Mouse (Mus musculus) heart, postnatal 0 days (tissue): Measurements from ENCODE around the gene Gm28635. TPM values are rescaled to one million over a fixed set of nuclear protein-coding genes. Genes with fewer than 3 reads are reported as not detected.

ENCODE experiments used
- ATAC-seq: fragments of 200-750 bp; cut with Nextera tagmentation; 2 replicates; pipeline ENCODE4 v1.8.0; 2017; ENCODE audit warnings: low read depth, moderate number of reproducible peaks, moderate library complexity; ENCODE audit not compliant: insufficient read depth
- DNase-seq: peaks from one replicate; pipeline ENCODE4 v3.0.0-alpha.2; 2016; ENCODE audit warnings: low spot score
- H3K27ac ChIP-seq: fragments of 300-500 bp; sonication (generic); 2 replicates; pipeline ENCODE4 v1.5.1; 2014; ENCODE audit warnings: low read depth, mild to moderate bottlenecking
- H3K27me3 ChIP-seq: fragments of 300-500 bp; sonication (generic); 2 replicates; pipeline ENCODE4 v1.6.1; 2014; ENCODE audit warnings: low read length, mixed read lengths; ENCODE audit not compliant: control insufficient read depth, insufficient read depth
- H3K36me3 ChIP-seq: fragments of 300-500 bp; sonication (generic); replicated peaks from 2 replicates; pipeline ENCODE4 v1.6.1; 2014; ENCODE audit warnings: low read length, mixed read lengths; ENCODE audit not compliant: control insufficient read depth, insufficient read depth
- H3K4me1 ChIP-seq: fragments of 300-500 bp; sonication (generic); 2 replicates; pipeline ENCODE4 v1.6.1; 2014; ENCODE audit warnings: antibody characterized with exemption; ENCODE audit not compliant: control insufficient read depth, insufficient read depth
- H3K4me2 ChIP-seq: fragments of 300-500 bp; sonication (generic); 2 replicates; pipeline ENCODE4 v1.6.1; 2014; ENCODE audit warnings: low read depth, mild to moderate bottlenecking, low read length, moderate library complexity
- H3K4me3 ChIP-seq: fragments of 300-500 bp; sonication (generic); 2 replicates; pipeline ENCODE4 v1.5.1; 2014; ENCODE audit warnings: low read depth, low read length
- H3K9ac ChIP-seq: fragments of 300-500 bp; sonication (generic); replicated peaks from 2 replicates; pipeline ENCODE4 v1.6.1; 2014; ENCODE audit warnings: low read depth, low read length, mixed read lengths
- H3K9me3 ChIP-seq: fragments of 300-500 bp; sonication (generic); replicated peaks from 2 replicates; pipeline ENCODE4 v1.6.1; 2016; ENCODE audit warnings: low read length; ENCODE audit not compliant: control insufficient read depth
- CTCF ChIP-seq: IDR thresholded peaks from 2 replicates; pipeline ENCODE4 v1.5.1; 2016; ENCODE audit warnings: antibody characterized with exemption, control low read depth, low read depth
- EP300 ChIP-seq: IDR thresholded peaks from 2 replicates; pipeline ENCODE4 v1.6.1; 2016; ENCODE audit warnings: antibody characterized with exemption, low read depth
- WGBS: fragments of 180-500 bp; shearing (Covaris S2); extraction: QIAGEN DNeasy Blood & Tissue Kit; methylation state at CpG from one replicate; pipeline ENCODE4 v1.1.7; 2014; 5-methylcytosine and 5-hydroxymethylcytosine counted together
- polyA plus RNA-seq: library from polyadenylated mRNA; unstranded; fragments of >200 nt; fragmentation: Nextera tagmentation; extraction: Ambion mirVana; gene quantifications from 2 replicates; pipeline ENCODE4 v1.2.1, GENCODE M21; 2015
- total RNA-seq: library from RNA; depleted of rRNA; stranded (reverse); fragments of >200 nt; gene quantifications from 2 replicates; pipeline ENCODE4 v1.2.3, GENCODE M21; 2014; ENCODE audit warnings: low replicate concordance

Gm28635 gene
- total and polyA plus RNA-seq, 2 experiments from 2014 or later = not detected

GRCm38 (mm10) chr2:84704329-84704728 lies 26.5 kb upstream of the Gm28635 start:
- H3K27ac ChIP-seq = no peak overlapping the region
- no peak overlapping the region for H3K4me2 ChIP-seq
- H3K27me3 ChIP-seq = no peaks in the 10 kb centered on the region
- TF ChIP-seq CTCF (no peak), EP300 (no peak)
- H3K9me3 ChIP-seq = no peaks in the 10 kb centered on the region
- peaks cover 43% of the 10 kb centered on the region for H3K36me3 ChIP-seq
- no peak for ATAC-seq
- H3K4me1 ChIP-seq = no peaks in the 10 kb centered on the region
- DNase-seq = no peak
- H3K4me3 ChIP-seq = no peak overlapping the region
- 63% methylated on average over 5 of the region's 5 CpGs for WGBS
- H3K9ac ChIP-seq = no peak overlapping the region

GRCm38 (mm10) chr2:84703497-84703896 lies 25.7 kb upstream of the Gm28635 start:
- Histone ChIP-seq H3K27me3 (no peaks in the 10 kb centered on the region), H3K27ac (no peak overlapping the region), H3K4me2 (no peak overlapping the region), H3K9me3 (no peaks in the 10 kb centered on the region), H3K36me3 (peaks cover 43% of the 10 kb centered on the region), H3K9ac (no peak overlapping the region), H3K4me1 (no peaks in the 10 kb centered on the region), H3K4me3 (no peak overlapping the region)
- TF ChIP-seq EP300 = no peak
- no peak for TF ChIP-seq CTCF
- DNase-seq = no peak
- 74% methylated on average over 1 of the region's 1 CpGs for WGBS
- ATAC-seq = no peak

GRCm38 (mm10) chr2:84695007-84695695 lies 17.3 kb upstream of the Gm28635 start:
- no peaks in the 10 kb centered on the region for H3K4me1 ChIP-seq

GRCm38 (mm10) chr2:84690050-84690449 lies 12.2 kb upstream of the Gm28635 start:
- H3K9ac ChIP-seq = no peak overlapping the region

More at GRCm38 (mm10) chr2:84695007-84695695, 17.3 kb upstream of the Gm28635 start:
- no peak for DNase-seq
- no peak for TF ChIP-seq CTCF
- TF ChIP-seq EP300 = no peak
- Histone ChIP-seq H3K36me3 (peaks cover 69% of the 10 kb centered on the region), H3K4me2 (no peak overlapping the region), H3K27me3 (no peaks in the 10 kb centered on the region), H3K9me3 (no peaks in the 10 kb centered on the region), H3K9ac (no peak overlapping the region), H3K4me3 (no peak overlapping the region), H3K27ac (no peak overlapping the region)
- 77% methylated on average over 5 of the region's 5 CpGs for WGBS
- no peak for ATAC-seq

GRCm38 (mm10) chr2:84688080-84688844 lies 10.4 kb upstream of the Gm28635 start:
- no peak for DNase-seq
- Histone ChIP-seq H3K27ac (no peak overlapping the region), H3K4me3 (no peak overlapping the region), H3K9me3 (no peaks in the 10 kb centered on the region), H3K36me3 (peaks cover 77% of the 10 kb centered on the region), H3K27me3 (no peaks in the 10 kb centered on the region), H3K9ac (no peak overlapping the region), H3K4me2 (no peak overlapping the region), H3K4me1 (no peaks in the 10 kb centered on the region)
- 71% methylated on average over 2 of the region's 2 CpGs for WGBS
- TF ChIP-seq EP300 = no peak
- TF ChIP-seq CTCF = no peak
- ATAC-seq = no peak

More at GRCm38 (mm10) chr2:84690050-84690449, 12.2 kb upstream of the Gm28635 start:
- H3K27me3 ChIP-seq = no peaks in the 10 kb centered on the region
- 78% methylated on average over 12 of the region's 12 CpGs for WGBS
- peaks cover 90% of the 10 kb centered on the region for H3K36me3 ChIP-seq
- DNase-seq = no peak
- H3K4me3 ChIP-seq = no peak overlapping the region
- H3K4me1 ChIP-seq = no peaks in the 10 kb centered on the region
- H3K27ac ChIP-seq = no peak overlapping the region
- ATAC-seq = no peak
- H3K4me2 ChIP-seq = no peak overlapping the region
- TF ChIP-seq CTCF (no peak), EP300 (no peak)
- H3K9me3 ChIP-seq = no peaks in the 10 kb centered on the region
